Mouse (Mus musculus): ENCODE results near the gene Esp6. TPM values are rescaled to one million over a fixed set of nuclear protein-coding genes. Genes with fewer than 3 reads are reported as not detected.

Gene Esp6
- polyA plus RNA-seq (2014; fragmentation: Illumina TruSeq; extraction: RNeasy Lipid Tissue Mini Kit (QIAGEN cat#74804); ENCODE audit: low read depth, low replicate concordance), result not detected

DNA sequence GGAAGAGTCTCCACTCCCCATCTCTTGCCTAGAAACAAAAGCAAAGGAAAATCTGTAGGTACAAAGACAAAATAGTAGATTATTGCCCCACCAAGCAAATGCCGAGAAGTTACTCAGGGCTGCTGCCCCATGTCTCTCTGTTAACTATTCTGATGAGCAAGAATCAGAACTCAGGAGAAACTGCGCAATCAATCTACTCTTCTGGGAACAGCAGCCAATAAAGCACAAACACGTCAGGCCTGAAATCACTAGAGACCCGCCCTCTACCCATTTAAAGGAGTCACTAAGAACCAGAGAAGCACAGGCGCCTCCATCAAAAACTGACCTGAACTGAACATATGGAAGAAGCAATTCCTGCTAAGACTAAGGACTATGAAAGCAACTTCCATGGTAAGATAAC is at the start of gene Esp6:
Gene Esp6, plus strand, starts transcription at position 301 of the 400 bp plus-strand sequence.

DNA sequence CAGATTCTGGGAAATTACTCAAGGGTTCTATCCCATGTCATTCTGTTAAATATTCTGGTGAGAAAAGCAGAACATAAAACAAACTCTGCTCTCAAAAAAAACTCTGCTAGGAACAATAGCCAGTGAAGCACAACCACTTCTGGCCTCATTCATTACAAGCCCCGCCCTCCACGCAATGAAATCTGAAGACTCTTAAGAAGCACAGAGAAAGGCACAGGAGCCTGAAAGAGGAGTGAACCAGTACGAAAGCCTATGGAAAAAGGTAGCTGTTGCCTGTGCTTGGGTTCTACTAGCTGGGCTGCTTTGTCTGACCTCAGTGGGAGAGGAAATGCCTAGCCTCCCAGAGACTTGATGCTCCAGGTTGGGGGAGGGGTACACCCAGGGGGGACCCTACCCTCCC is 41.5 kb upstream of the Esp6 start, which contains the start of gene Esp8:
Gene Esp8, plus strand, starts transcription at position 205 of the 400 bp plus-strand sequence.

DNA sequence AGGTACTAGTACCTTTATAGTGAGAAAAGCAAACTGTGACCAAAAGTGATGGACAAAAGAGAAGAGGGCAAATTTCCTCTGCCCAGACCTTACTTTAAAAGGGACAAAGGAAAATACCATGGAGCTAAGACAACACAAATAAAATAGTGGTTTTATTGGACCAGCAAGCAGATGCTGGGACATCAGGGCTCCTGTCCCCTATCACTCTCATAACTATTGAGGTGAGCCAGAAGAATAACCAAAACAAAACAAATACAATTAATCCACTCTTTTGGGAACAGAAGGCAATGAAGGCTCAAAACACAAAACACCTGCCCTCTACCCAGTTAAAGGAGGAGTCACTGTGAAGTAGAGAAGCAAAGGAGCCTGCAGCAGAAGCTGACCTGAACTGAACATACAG is 37.0 kb downstream of the Esp6 start, which contains the start of gene Esp4:
Gene Esp4, plus strand, starts transcription at position 301 of the 400 bp plus-strand sequence.

Other genes with a start within 250 kb of the Esp6 start
- 3.4 TPM for gene Crisp1, start 242.3 kb upstream of the Esp6 start, polyA plus RNA-seq (2014; fragmentation: Illumina TruSeq; extraction: RNeasy Lipid Tissue Mini Kit (QIAGEN cat#74804); ENCODE audit: low read depth, low replicate concordance)
- gene Esp8, start 41.5 kb upstream of the Esp6 start, polyA plus RNA-seq (2014; fragmentation: Illumina TruSeq; extraction: RNeasy Lipid Tissue Mini Kit (QIAGEN cat#74804); ENCODE audit: low read depth, low replicate concordance), result not detected
- not detected for gene Esp4, start 37.1 kb downstream of the Esp6 start, polyA plus RNA-seq (2014; fragmentation: Illumina TruSeq; extraction: RNeasy Lipid Tissue Mini Kit (QIAGEN cat#74804); ENCODE audit: low read depth, low replicate concordance)
- not detected for gene Esp3, start 70.6 kb downstream of the Esp6 start, polyA plus RNA-seq (2014; fragmentation: Illumina TruSeq; extraction: RNeasy Lipid Tissue Mini Kit (QIAGEN cat#74804); ENCODE audit: low read depth, low replicate concordance)
- gene Esp1, start 165.6 kb downstream of the Esp6 start, polyA plus RNA-seq (2014; fragmentation: Illumina TruSeq; extraction: RNeasy Lipid Tissue Mini Kit (QIAGEN cat#74804); ENCODE audit: low read depth, low replicate concordance), result not detected
- 0.58 TPM for gene Crisp2, start 245.5 kb downstream of the Esp6 start, polyA plus RNA-seq (2014; fragmentation: Illumina TruSeq; extraction: RNeasy Lipid Tissue Mini Kit (QIAGEN cat#74804); ENCODE audit: low read depth, low replicate concordance)
- gene Rhag, start 249.6 kb downstream of the Esp6 start, polyA plus RNA-seq (2014; fragmentation: Illumina TruSeq; extraction: RNeasy Lipid Tissue Mini Kit (QIAGEN cat#74804); ENCODE audit: low read depth, low replicate concordance), result not detected

All from adrenal gland, adult 10 weeks (tissue).